Mouse (Mus musculus): ENCODE measurements around the gene Twsg1.

GRCm38 (mm10) chr17:65906895-65907401 lies 44.1 kb downstream of the Twsg1 start:
- TF ChIP-seq FLI1 (IDR thresholded peaks at IDR 0.05; ENCODE audit: low read length): no peak
- TF ChIP-seq GATA1 (IDR thresholded peaks at IDR 0.05; ENCODE audit: borderline replicate concordance, low read length): no peak

Data from megakaryocyte, embryonic 14.5 days (primary cell).